Mouse (Mus musculus): ENCODE data around the gene Disc1. TPM values are rescaled to one million over a fixed set of nuclear protein-coding genes. Genes with fewer than 3 reads are reported as not detected.
A peak's percentile ranks its signal among the peaks of the same experiment; 100 is the strongest.

The Disc1 gene
- total RNA-seq, 2 experiments from 2014 or later, result 1.4 to 1.7 TPM

- peak; percentile 87 to 92 for DNase-seq
Measured at GRCm38 (mm10) chr8:125066913-125067595, 13.1 kb downstream of the Disc1 start.

DNA sequence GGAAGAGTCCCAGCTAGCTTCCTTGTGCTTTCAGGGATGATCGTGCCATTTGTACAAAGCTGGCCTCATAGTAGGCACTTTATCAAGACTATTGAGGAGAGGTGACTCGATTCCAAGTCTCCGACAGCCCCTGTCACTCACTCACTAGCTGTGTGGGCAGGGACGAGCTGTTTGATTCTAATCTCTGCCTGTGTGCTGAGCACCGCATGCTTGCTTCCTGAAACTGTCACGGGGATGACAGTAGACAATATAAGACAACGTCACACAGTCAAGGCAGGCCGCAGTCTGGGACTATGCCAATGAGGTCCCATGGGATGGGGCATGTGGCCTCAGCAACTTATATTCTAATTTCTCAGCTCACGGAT is 13.6 kb downstream of the Disc1 start:
- DNase-seq, result peak; percentile 67 to 72

- no peak for DNase-seq
Measured at GRCm38 (mm10) chr8:125068146-125068905, 14.3 kb downstream of the Disc1 start.

DNA sequence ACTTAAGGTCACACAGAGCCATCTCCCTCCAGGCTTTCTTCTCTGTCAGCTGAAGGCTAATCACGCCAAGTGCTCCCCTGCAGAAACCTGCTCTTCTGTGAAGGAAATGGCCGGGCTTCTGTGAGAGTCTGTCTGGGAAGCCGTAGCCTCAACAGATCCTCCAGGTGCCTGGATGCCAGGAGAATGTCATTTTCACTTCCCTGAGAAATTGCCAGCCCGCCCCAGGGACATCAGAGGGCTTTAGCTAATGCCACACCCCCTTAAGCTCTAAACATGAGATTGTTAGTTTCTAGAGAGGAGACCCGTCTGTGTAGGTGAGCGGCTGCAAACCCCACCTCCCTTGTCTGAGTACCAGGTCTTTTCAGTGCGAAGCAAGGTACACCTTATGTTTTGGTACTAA is 15.3 kb downstream of the Disc1 start:
- DNase-seq, result no peak

DNA sequence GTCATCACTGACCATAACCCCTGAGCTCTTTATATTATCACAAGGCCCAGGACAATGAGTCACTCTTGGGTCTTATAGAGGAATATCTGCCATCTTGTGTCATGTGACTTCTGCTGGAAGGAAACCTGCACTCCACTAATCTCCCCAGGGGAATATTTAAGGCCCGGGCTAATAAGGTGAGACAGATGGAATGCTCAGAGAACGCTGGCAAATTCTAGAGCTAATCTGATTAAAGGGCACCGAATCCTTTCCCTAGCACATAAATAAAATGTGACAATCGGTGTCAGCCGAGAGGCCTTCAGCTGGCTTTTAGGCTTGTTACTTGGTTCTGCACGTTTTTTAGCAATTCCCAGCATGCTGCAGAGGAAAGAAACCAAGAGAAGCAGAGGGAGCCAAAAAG is 15.7 kb downstream of the Disc1 start:
- no peak for DNase-seq

GRCm38 (mm10) chr8:125074141-125074540 is 20.1 kb downstream of the Disc1 start:
- no peak for DNase-seq

DNA sequence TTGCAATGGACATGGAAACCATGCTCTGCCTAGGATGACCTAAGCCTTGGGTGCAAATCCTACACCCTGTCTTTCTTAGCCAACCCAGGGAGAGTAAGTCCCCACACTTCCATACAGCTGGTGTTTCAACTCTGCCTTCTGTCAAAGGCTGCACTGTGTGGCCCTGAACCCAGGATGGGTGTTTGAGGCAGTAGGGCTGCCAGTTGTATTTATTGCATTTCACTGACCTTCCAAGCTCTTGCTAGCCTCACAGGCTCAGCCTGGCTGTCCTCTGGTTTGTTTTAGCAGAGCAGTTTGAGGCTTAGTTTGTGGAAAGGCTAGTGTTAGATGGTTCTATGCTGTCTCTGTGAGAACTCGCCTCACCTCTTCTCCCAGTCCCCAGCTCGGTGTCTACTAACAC is 20.6 kb downstream of the Disc1 start:
- DNase-seq, result no peak

GRCm38 (mm10) chr8:125075389-125075788 is 21.4 kb downstream of the Disc1 start:
- DNase-seq, result no peak

DNA sequence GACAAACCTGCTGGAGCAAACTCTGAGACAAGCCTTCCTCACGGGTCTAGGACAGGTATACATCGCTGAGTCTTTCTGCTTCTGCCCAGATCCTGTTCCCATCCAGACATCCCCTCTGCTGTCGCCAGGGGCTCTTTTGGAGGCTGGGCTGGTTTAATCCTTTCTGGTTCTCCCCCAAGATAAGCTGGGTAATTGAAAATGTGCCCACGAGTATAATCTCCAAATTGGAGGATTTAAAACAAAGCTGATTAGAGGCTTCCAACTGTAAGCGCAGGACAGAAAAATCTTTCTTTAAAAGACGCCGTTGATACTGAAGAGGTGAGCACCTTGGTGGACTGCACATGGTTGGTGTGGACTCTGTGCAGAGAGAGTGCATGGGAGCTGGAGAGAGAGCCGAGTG is 23.3 kb downstream of the Disc1 start:
- no peak for DNase-seq

DNA sequence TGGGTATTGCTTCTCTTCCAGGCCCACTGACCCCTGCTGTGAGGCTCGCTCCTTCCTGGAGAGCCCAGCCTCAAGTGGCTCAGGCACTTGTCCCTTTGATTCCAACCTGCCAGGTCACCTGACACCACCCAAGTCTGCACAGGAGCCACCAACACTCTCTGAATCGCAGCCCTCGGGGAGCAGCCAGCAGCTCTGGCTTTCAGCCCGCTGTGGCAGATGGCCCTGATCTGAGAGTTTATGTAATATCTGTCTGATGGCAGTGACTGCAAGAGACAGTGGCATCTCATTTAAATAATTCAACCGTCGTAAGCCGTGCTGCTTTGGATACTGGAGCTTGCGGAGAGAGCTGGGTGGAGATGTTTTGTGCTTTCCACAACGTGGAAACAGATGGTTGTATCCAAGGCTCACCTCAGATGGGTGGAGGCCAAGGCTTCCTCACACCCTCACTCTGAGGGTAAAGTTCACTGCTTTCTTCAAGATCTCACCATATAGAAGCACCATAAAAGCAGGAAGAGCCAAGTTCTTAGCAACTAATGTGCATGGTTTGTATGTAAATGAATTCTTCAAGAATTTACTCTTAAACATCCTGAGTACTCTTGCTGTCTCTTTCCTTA is 24.9 kb downstream of the Disc1 start:
- peak; percentile 52 to 61 for DNase-seq

DNA sequence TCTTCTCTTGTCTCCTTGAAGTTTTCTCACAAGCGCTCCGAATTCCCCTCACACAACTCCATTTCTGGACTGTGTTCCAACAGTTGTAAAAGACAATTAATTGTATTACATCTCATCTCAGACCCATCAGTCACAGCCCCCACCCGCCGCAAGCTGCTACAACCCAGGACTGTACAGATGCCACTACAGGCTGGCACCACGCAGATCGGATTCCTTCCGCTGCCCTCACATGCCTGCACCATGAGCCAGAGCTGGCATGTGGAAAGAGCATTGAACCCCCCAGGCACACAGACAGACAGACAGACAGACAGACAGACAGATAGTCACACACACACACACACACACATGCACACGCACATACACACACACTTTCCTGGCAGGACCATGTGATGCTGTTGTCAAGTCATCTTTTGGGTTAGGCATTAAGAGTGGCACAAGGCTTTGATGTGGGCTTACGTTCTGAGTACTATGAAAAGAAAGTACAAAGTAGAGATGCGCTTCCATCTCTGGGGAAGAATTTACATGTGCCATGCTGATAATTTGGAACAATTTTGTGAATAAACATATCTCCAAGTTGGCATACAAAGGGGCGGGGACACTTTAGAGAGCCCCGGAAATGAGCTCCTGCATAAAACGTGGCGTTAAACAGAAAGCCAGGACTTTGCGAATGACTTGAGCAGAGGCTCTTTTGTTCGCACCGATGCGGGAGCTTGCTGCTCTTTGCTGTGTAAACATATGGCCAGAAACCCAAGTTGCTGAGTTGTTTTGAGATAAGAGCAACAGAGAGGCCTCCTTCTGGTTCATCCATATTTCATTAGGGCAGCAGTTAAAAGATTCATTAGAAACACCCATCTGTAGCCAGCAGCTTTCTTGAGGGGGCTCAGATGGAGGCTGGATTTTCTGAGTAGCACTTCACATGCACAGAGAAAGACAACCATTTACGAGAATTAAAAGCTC is 26.7 kb downstream of the Disc1 start:
- DNase-seq, result no peak

DNA sequence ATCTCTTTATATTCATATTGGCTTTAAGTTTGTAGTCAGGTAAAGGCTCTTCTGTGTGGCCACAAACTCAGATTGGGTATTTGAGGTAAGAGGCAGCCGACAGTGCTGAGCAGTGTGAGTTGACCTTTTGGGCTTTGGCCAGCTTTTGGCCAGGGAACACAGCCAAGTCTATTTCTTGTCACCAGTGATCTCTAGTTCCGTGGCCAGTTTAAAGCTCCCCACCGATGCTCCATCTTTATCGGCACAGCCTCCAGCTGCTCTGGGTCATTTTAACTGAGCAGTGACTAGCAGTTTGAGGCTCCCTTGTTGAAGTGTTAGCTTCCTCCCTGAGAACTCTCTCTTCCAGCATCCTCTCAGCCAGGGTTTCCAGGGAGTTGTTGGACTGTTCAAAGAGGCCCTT is 29.8 kb downstream of the Disc1 start:
- DNase-seq, result peak; percentile 74 to 79

DNA sequence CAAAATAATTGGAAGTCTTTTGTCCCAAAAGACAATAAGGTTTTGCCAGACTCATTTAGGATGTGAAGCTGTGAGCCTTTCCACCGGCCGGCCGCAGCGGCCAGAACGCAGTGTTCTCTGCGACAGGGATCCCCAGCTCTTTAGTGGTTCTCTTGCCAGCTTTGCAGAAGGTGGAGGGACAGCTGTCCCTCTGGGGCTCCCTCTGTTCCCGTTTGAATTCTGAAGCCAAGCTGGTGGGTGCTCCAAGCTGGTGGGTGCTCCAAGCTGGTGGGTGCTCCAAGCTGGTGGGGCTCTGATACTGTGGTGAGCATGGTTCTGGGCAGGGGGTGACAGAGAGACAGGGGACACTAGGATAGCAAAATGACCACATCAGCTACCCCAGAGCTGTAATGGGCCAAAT is 30.5 kb downstream of the Disc1 start:
- no peak for DNase-seq

DNA sequence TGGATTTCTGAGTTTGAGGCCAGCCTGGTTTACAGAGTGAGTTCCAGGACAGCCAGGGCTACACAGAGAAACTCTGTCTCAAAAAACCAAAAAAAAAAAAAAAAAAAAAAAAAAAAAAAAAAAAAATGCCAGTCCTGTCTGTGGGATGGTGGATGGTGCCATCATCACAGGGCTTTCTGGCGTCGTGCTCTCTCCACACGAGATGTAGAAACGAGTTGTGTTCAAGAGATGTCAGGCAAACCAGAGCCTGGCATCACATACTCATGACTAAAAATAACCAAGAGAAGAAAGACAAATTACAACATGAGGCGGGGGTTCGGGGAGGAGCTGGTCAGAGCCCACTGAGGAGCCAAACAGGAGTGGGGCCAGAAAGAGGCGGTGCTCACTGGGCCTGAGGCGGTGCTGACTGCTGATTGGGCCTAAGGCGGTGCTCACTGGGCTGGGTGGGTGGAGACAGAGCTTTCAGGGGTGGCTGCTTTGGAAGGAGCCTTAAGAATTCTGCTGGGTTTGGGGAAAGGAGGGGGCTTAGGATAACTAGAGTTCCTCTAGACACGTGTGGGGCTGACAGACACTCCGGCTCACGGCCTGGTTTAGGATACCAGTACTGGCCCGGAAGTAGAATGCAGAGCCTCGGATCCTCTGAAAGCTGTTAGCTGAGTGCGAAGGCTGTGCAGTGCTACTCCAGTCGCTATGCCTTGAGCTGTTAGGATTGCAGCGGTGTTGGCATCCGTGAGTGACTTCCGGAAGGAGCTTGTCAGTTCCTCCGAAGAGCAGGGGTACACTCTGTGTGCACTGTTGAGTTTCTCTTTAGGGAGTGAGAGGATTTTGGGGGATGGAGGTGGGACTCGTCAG is 37.1 kb downstream of the Disc1 start:
- peak; percentile 79 to 85 for DNase-seq

DNA sequence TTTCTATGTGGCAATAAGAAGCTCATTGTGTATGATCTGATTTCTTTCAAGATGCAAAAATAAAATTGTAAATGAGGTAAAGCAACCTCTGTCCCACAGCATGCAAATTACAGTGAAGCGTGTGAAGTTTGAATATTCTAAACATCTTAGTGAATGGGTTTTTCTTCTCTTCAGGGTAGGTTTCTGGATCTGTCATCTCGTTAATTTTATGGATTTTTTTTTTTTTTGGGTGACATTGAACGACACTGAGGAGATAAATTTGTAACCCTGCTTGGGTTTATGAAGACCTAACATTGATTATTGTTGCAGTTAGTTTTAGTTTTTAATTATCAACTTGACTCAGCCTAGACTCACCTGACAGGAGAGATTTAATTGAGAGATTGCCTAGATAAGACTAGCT is 43.1 kb downstream of the Disc1 start:
- DNase-seq, result no peak

GRCm38 (mm10) chr8:125098050-125098449 is 44.1 kb downstream of the Disc1 start:
- peak in 1 of 2 experiments; percentile 17 for DNase-seq

DNA sequence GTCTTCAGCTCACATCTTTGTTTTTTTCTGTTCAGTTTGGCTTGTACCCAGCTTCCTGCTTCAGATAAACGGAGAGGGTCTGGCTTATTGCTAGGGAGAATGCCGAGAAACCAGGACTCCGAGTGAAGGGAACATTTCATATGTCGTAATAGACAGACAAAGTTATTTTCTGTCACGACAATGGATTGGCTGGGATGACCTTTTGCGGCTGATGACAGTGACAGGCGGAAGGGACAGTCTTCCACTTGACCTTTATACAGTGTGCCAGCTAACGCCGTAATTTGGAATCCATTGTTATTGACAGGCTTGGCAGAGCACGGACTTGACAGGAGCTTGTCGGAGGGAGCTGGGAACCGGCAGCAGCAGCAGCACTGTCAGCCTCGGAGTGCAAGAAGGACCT is 48.3 kb downstream of the Disc1 start:
- peak; percentile 45 to 54 for DNase-seq

GRCm38 (mm10) chr8:125113171-125113570 is 59.2 kb downstream of the Disc1 start:
- DNase-seq, result no peak

GRCm38 (mm10) chr8:125113831-125114230 is 59.8 kb downstream of the Disc1 start:
- no peak for DNase-seq

DNA sequence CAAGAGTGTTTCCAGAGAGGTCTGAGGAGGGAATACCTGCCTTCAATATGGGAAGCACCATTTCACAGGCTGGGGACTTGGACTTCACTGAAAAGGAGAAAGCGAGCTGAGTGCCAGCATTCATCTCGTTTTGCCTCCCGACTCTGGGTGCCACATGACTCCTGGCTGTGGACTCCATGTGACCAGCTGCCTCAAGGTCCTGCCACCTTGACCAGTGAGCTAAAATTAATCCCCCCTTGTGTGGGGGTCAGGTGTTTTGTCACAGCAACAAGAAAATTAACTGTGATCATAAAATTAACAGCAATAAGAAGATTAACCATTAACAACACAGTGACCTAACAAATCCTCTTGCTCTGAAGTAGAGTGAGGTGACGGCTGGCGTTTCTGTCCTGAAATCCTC is 61.3 kb downstream of the Disc1 start:
- DNase-seq, result no peak

GRCm38 (mm10) chr8:125116616-125117015 is 62.6 kb downstream of the Disc1 start:
- DNase-seq, result peak; percentile 42 to 73

Measured in heart, adult 18-20 months (tissue).